Mouse (Mus musculus) v-Abl transformed pro-B cells (cell line): ENCODE data around the gene Grhl1.

Experiments
- in situ Hi-C, 2 experiments: fragments of 400-800 bp; cut with MboI; formaldehyde crosslinking; loops; one replicate each; pipeline ENCODE4 v1.15.1; 2025; ENCODE audit not compliant: unreplicated experiment in 2 of 2

Gene Grhl1

DNA sequence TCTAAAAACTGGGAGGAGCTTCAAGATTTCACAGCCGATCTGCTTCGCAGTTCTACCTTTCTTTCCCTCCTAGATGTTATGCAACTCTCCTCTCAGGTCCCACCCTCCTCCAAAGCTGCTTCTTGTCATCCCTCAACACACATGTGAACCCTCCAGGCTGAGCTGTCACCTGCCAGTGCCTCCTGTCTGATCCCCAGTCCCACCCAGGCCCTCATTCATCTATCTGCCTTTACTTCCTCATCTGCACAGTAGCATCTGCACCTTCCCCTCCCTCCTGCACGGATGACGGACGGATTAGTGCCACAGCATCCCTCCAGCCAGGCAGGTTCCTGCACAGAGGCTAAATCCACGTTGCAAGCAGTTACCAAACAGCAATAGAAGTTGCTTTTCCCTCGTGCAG is 14.1 kb downstream of the Grhl1 start:
- in situ Hi-C loops: no loop called here

DNA sequence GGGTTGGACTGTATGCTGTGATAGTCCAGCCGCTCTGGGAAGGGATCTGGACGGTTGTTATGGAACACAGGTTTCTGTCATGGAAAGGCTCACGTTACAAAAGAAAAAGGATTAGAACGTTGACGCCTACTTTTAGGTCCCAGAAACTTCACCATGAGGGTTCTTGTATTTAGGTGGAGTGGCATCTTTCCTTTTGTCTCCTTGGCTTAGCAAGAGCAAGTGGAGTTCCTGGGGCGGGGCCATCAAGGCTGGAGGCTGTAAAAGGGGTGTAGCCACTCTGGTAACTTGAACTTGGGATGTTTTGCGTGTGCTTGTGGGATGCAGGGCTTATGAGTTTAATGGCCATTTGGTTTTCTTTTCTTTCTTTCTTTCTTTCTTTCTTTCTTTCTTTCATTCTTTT is 18.3 kb downstream of the Grhl1 start:
- in situ Hi-C loops: no loop called here

DNA sequence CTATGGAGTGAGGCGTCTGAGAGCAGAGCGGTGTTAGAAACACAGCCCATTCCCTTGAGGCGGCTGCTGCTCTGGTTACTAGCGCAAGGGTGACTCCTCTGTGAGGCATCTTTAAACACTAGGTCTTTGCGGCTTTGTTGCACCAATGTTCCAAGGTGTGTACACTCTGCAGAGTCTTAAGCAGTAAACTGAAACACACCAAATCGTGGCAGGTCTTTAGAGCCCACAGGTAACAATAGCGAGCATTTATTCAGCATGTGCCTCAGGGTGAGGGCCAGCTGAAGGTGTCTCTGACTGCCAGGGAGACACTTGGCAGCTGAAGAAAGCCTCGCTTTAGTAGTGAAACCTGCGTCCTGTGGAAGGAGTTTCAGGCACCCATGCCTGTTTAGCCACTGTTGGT is 20.0 kb downstream of the Grhl1 start:
- in situ Hi-C loops: no loop called here

DNA sequence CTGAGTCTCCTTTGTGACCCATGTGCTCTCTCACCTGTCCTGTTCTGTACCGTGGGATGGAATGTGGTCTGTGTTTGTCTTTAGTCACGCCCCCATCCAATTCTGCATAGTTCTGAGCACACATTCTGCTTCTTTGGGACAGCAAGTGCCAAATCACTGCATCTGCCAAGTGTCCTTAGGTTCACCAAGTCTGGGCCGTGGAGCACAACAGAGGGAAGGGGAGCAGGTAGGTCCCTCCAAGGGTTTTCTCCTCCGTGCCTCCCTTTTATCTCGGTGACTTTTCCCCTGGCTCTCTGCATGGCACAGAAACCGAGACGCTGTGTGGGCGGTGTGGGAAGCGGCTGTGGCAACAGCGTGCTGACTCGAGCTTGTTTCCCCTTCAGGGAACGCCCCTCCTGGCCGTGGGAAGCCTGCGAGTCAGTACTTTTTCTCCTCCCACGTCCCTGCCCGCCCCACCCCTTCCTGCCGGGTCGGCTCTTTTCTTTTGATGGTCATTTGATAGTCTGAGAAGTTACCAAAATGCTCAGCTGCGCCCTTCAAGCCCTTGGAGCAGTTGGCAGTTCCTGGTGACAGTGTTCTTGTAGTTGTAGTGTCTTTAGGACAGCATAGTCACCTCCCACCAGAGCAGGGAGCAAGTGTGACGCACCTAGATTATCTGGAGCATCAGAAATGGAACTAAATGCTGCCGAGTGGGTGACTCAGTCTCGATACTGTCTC is 21.0 kb downstream of the Grhl1 start:
- in situ Hi-C loops: no loop called here

DNA sequence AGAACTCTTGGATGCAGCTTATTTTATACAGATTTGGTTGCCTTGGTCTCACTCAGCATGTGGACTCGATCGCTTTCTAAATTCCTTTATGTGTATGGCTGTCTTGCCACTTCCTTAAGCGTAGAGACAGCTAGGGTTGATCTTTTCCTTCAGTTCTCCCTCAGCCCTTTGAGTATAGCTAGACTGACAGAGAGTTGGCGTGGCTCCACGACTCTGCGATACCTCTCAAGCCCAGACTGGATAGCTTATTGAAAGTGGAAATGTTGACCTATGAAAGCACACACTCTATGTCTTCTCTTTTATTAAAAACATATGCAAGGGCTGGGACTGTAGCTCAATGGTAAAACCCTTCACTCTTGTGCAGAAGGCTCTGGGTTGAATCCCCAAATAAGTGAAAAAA is 25.3 kb downstream of the Grhl1 start:
- in situ Hi-C loops: loop anchor here in 1 of 2 experiments (5.0 kb wide), 1 partner anchor 125 kb away; no protein-coding TSS in a partner anchor

DNA sequence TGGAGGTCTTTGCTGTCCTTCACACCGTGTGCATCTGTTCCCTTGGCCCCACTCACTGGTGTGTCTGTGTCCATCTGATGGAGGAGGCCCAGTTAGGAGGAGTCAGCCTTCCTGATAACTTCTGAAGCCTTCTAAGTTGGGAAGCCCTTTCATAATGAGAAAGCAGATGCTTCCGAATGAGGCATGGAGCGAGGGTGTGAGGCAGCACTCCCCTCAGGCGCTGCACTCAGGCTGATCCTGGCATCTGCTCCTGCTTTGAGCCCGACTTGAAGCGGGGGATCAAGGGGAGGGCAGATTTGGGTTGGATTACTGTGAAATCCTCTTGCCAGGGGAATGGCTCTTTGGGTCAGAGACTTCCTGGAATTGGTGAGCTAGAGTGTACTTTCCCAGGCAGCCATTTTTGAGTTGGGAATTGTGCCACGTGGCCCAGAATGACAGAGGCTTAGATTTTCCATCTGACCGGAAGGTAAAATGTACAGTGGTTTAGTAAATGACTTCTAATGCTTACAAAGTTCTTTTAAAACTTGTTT is 27.3 kb downstream of the Grhl1 start:
- in situ Hi-C loops: loop anchor here in 1 of 2 experiments (5.0 kb wide), 1 partner anchor 127 kb away; no protein-coding TSS in a partner anchor

DNA sequence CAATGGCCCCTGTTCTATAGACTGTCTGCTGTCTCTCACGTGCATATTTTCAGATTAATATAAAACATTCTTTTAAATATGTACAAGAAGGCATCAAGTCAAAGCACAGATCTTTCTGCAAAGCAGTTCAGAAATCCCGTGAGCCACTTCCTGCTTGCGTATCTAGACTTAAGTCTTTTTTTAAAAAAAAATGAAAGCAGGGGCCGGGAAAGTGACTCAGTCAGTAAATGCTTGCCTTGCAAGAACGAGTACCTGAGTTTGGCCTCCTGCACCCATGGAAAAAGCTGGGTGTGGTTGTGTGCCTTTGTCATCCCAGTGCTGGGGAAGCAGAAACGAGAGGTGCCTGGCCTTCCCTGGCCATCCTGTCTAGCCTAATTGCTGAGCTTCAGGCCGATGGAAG is 28.0 kb downstream of the Grhl1 start:
- in situ Hi-C loops: loop anchor here (5.0 to 10.0 kb wide), 4 partner anchors 95 to 1712 kb away; no protein-coding TSS in a partner anchor

DNA sequence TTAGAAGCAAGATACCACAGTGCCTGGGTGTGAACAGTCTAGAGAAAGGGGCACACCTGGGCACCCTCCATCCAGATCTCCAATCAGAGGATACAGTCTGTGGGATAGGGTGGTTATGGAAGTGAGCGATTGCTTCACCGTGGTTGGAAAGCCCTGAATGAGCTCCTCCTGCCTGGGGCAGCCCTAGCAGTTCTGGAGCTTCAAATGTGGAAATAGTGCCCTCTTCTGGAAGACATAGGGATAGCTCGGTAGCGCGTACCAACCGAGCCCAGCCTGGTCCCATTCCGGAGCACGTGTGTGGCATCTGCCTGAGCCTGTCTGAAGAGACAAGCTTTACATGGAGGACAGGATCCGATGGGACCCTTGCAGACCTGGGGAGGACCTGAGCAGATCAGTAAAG is 28.7 kb downstream of the Grhl1 start:
- in situ Hi-C loops: loop anchor here (5.0 to 10.0 kb wide), 4 partner anchors 94 to 1711 kb away; no protein-coding TSS in a partner anchor

DNA sequence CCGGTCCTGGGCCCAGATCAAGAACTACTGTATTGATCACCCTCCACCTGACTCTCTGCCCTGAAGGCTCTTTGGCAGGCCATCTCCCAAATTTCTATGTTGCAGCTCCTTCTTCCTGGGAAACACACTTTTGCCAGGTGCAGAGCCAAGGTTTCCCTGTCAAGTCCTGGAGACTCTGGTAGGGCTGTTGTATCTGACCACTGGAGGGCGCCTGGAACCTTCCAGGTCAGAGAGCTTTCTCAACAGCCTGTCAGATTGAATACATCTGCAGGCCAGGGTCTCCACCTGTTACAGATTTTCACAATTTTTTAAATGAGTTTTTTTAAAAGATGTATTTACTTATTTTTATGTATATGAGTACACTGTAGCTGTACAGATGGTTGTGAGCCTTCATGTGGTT is 31.2 kb downstream of the Grhl1 start:
- in situ Hi-C loops: loop anchor here (5.0 to 10.0 kb wide), 4 partner anchors 92 to 1709 kb away; no protein-coding TSS in a partner anchor

DNA sequence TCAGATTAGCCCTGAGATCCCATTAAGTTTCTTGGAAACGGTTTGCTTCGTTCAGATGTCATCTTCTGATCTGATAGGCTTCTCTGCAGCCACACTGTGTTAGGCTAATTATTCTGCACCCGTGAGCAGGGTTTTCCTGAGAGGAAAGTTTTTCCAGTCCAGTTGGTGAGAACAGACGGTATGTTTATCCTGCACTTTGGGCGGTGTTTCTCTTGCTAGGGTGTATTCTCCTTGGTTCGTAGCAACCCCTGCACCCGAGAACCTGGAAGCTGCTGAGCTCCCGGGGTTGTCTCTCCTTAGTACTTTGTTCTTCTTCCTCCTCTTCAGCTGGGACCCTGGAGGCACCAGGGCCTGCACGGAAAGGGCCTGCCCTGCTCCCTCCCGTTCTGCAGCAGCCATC is 34.1 kb downstream of the Grhl1 start:
- in situ Hi-C loops: loop anchor here in 1 of 2 experiments (10.0 kb wide), 1 partner anchor 89 kb away; no protein-coding TSS in a partner anchor

DNA sequence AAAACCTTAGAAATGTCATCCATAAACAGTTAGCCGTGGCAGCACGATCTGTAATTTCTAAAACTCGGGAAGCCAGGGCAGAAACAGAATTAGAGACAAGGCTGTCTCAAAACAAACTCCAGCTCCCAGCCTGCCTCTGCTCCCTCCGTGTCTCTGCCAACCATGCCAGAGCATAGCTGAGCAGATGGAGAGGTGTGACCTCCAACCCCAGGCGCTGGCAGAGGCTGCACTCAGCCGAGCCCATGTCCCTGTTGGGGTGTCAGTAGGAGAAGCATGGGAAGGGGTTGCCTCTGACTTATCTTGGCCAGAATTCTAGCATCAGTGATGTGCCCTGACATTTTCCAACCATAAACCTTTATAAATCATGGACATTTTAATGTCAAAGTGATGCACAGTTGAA is 40.5 kb downstream of the Grhl1 start:
- in situ Hi-C loops: no loop called here

DNA sequence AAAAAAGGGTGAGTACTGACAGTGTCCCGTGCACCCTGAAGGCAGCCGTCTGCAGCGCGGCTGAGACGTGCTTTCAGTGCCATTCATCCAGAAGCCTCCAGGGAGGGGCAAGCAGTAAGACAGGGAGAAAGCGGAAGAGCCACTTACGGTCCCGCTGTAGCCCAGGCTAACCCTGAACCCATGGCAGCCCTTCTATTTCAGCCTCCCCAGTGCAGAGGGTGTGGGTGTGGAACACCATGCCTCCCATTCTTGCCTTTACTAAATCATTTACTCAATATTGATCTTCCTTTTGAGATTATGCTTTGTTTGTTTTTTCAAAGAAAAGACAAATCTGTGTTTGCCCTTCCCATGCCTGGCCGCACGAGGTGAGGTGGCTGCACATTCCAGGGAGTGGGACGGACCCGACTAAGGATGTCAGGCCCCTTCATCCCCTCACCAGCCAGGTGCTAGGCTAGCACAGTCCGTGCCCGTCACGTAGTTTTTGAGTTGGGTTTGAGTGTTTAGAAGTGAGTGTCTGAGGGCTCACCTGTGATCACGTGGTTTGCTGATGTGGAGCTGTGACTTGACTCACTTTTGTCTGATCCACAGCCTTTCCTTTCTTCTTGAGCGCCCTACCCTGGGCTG is 42.5 kb downstream of the Grhl1 start:
- in situ Hi-C loops: no loop called here

DNA sequence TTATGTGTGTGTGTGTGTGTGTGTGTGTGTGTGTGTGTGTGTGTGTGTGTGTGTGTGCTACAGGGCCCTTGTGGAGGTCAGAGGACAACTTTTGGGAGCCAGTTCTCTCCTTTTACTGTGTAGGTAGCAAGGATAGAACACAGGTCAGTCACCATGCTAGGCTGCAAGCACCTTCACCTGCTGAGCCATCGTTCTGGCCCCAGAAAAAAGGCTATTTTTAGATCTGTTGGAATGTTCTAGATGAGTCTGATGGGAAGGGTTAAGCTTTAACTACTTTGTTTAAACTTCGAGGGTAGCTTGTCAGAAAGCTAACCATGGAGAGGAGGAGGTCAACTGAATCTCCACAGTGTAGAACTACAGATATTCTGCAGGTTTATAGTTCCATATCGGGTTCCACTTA is 43.1 kb downstream of the Grhl1 start:
- in situ Hi-C loops: no loop called here

DNA sequence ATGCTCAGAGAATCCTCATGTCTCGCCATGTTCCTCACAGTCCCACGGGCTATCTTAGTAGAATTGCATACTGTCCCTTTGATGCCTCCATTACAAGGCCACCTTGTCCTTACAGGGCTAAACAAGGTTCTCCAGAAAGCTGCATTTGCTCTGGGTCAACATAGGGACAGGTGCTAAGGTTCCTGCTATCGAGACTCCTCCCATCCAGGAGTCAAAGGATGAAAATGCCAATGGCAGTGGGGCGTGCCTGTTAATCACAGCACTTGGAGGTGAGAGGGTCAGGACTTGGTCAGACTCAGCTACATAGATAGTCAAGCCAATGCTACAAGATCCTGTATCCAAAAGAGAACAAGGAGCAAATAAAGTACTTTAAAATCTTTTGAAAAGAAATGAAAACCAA is 47.4 kb downstream of the Grhl1 start:
- in situ Hi-C loops: no loop called here

DNA sequence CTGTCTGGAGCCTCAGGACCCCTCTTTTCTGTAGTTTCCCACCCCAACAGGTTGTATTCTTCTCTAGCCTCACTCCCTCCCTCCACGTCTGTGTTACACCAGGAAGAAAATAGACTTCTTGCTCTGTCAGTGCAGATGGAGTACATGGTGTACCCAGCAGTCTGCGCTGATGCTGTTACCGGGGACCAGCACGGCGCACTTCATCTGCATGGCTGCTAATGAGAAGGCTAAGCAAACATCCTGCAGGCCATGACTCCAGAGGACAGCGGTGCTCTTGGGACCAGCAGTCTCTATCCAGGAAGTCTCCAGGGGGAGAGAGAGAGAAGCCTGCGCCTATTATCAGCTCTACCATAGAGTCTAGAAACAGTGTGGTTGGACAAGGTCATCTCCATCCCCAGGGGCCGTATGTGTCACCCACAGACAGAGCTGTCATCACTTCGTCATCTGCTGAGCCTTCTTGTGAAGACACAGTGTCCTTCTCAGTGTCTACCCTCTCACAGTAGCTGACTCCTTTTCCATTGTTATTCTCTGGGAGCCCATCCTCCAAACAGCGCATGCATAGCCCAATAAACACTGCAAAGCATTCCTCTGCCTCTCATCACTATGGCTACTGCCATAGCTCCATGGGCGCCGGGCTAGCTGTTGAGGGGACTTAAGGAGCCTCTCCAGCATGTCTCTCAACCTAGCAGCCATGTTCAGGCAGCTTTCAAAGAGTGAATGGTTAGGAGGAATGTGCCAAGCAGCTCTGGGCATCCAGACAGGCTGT is 51.6 kb downstream of the Grhl1 start:
- in situ Hi-C loops: no loop called here

DNA sequence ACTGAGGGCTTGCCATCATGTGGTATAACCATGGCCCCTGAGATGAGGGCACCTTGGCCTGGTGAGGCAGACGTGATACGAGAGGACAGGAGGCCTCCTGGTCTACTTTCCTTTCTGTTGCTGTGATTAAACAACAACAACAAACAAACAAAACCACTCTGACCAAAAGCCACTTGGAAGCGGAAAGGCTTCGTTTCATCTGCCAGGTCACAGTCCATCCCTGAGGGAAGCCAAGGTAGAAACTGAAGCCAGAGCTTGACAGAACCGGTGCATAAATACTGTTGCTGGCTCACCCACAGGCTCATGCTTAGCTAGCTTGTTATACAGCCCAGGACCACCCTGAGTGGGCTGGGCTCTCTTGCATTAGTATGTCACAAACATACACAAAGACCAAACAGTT is 54.3 kb downstream of the Grhl1 start:
- in situ Hi-C loops: no loop called here

DNA sequence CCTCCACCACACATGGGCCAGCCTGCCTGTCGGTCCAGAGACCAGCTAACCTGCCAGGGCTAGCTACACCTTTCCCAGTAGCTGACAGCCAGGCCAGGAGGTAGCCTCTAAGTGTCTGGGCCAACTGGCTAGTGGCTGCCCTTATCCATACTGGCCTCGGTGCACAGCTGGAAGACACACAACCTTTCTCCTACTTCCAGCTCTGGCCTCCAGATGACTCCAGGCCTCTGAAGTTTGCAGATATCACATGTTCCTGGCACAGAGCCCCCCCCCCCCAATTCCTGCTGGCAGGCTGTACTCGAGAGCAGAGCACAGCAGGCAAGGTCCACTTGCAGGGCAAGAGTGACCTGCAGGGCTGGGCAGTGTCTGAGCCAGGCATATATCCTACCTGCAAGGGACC is 55.1 kb downstream of the Grhl1 start:
- in situ Hi-C loops: no loop called here

DNA sequence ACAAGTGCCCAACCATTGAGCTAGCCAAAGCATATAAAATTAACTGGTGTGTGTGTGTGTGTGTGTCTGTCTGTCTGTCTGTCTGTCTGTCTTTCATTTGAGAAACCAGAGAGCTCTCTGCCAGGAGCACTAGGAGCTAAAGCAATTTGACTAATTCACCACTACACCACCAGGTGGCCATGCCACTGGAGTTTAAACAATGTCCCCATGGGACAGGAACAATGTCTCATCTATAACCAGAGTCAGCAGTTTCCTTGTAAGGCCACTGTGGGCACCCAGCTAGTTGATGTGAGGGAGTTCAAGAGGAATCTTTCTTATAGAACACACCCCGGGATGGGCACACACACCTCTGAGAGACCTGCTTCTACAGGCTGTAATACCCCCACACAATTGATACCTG is 58.1 kb downstream of the Grhl1 start:
- in situ Hi-C loops: no loop called here

DNA sequence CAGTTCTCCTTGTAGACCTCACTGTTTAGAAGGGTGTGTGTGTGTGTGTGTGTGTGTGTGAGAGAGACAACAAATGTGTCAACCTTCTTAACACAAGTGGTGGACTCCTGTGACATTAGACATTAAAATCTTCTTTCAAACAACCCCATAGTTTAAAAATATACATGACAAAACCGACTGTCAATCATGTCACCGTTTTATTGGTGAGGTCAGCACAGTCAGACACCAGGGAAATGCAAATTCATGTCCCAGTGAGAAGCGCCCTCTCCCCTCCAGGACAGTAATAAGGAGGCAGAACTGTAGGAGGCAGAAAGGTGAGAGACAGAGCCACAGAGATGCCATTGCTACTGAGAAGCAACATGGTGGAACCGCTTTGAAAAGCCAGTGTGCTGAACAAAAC is 60.3 kb downstream of the Grhl1 start:
- in situ Hi-C loops: no loop called here

DNA sequence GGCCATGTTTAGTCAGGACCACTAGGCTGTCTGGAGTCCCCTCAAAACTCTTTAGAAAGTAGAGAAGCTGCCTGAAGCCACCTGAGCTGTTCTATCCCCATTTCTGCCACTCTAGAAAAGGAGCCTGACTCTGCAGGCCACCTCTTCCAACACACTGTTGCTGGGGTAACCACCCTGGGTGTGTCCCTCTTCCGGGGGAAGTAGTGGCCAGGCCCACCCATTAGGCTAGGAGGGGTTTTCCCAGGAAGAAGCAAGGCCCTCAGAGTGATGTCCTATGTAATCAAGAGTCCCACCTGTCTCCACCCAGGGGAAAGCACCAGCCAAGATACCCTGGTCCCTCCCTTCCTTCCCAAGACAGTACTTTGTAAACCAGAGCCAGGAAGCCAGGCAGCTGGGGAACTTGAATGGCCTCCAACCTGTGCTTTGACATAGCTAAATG is 61.7 kb downstream of the Grhl1 start:
- in situ Hi-C loops: no loop called here

DNA sequence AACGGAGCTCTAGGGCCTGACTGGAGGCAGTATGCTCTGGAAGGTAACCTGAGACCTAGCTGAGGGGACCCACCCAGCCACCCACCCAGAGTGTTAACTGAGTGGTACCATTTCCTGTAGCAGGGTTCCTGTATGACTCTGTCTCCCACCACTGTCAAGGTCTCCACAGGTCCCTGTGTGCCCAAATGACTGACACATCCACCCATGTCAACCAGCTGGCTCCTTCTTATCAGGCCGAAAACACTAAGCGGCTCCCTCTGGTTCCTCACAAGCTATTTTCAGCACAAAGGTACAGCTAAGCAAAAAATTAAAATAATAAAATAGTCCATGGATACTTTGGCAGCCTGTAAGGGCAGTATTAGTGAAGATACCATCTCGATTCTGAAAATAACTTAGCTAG is 62.1 kb downstream of the Grhl1 start:
- in situ Hi-C loops: no loop called here
